Mouse (Mus musculus) bone marrow, adult 2 months (tissue): ENCODE measurements at regions not wholly inside any gene's neighbourhood (a gene's known extent, or its start where the extent isn't known, plus 50 kb on each side); places are given as distances from the start of the nearest gene placed in this dataset.

Experiments
- H3K27ac ChIP-seq: fragments of 200-500 bp; 2 replicates; pipeline ENCODE4 v1.5.1; 2012; ENCODE audit warnings: low read depth, mild to moderate bottlenecking, control low read depth, inconsistent platforms, low read length; ENCODE audit not compliant: control insufficient read depth, poor library complexity, insufficient read depth
- H3K4me1 ChIP-seq: fragments of 200-500 bp; 2 replicates; pipeline ENCODE4 v1.6.1; 2011; ENCODE audit warnings: low read length; ENCODE audit not compliant: control insufficient read depth, insufficient read depth
- H3K4me3 ChIP-seq: fragments of 200-500 bp; replicated peaks from 2 replicates; pipeline ENCODE3; 2011; ENCODE audit warnings: mild to moderate bottlenecking, low read depth, low read length, control low read depth; ENCODE audit not compliant: control insufficient read depth
- CTCF ChIP-seq: fragments of 200-500 bp; IDR thresholded peaks from 2 replicates; pipeline ENCODE4 v1.5.1; 2011; ENCODE audit warnings: low read length, control low read depth; ENCODE audit not compliant: control insufficient read depth, insufficient read depth
- POLR2A ChIP-seq: fragments of 200-500 bp; IDR thresholded peaks from 2 replicates; pipeline ENCODE4 v1.6.1; 2011; ENCODE audit warnings: low read depth, mild to moderate bottlenecking, control low read depth, low read length, borderline replicate concordance; ENCODE audit not compliant: control insufficient read depth
- WGBS: fragments of 180-500 bp; shearing (Covaris S2); methylation state at CpG from one replicate; pipeline ENCODE4 v1.1.7; 2018; 5-methylcytosine and 5-hydroxymethylcytosine counted together

DNA sequence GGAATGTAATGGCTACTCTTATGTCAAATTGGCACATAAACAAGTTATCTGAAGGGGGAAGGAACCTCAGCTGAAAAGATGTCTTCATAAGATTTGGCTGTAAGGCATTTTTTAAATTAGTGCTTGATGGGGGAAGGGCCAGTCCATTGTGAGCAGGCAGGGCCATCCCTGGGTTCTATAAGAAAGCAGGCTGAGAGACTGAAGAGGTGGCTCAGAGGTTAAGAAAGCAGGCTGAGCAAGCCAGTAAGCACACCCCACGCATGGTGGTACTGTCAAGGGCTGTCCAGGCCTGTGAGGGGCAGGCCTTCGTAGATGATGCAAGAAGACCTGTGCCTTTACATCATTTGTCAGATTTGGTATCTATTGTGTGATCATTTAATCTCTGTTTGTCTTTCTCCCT is 147.0 kb downstream of the Bod1 start:
- Histone ChIP-seq H3K4me3 (no peak overlapping the region), H3K27ac (no peak overlapping the region), H3K4me1 (no peaks in the 10 kb centered on the region)
- TF ChIP-seq POLR2A = no peak
- no peak for TF ChIP-seq CTCF
- 74% methylated on average over 2 of the region's 2 CpGs for WGBS

DNA sequence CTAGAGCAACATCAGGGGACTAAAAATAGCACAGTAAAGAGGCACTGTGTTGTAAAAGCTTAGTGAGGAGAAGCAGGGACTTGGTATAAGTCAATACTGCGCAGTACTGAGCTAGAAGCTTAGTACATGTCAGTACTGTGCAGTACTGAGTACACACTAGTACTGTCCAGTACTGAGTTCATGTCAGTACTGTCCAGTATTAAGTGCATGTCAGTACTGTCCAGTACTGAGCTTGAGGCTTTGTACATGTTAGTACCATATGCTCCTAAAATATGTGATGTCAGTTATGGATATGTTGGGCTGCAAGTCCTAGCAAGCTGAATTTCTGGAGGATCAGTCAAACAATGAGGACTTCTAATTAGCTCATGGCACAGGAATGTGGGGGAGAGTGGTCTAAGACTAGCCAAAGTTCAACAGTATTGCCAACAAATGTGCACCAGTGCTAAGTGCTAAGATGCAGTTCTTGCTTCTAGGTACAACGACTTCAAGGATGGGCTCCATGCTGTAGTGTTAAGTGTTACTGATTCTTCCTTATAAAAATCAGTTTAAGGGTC is 147.5 kb downstream of the Bod1 start:
- WGBS = 84% methylated on average over 2 of the region's 2 CpGs
- Histone ChIP-seq H3K4me1 (no peaks in the 10 kb centered on the region), H3K4me3 (no peak overlapping the region), H3K27ac (no peak overlapping the region)
- TF ChIP-seq CTCF = no peak
- no peak for TF ChIP-seq POLR2A

- H3K4me3 ChIP-seq = no peak overlapping the region
- H3K4me1 ChIP-seq = no peaks in the 10 kb centered on the region
- WGBS = 65% methylated on average over 2 of the region's 2 CpGs
- TF ChIP-seq CTCF (no peak), POLR2A (no peak)
- H3K27ac ChIP-seq = no peak overlapping the region
These were observed 149.6 kb downstream of the Bod1 start for GRCm38 (mm10) chr11:31522127-31522526.

DNA sequence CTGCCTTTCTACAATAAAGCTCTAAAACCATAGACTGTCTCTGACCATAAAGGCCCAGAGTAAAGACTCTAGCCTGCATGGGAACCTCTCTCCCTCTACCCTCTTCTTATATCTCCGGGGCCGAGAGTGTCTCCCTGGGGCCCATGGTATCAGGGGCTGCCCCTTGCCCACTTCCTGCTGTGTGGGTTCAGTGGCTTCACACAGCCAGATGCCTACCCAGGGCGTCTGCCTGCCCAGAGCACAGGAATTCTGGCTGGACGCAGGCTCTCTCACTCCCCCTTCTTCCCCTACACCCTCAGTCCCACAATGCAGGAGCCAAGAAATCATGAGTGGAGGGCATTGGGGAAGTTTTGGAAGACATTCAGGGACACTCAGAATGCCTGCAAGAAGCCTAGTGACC is 150.8 kb downstream of the Bod1 start:
- H3K4me3 ChIP-seq = no peak overlapping the region
- no peaks in the 10 kb centered on the region for H3K4me1 ChIP-seq
- 0% methylated on average over 4 of the region's 4 CpGs for WGBS
- TF ChIP-seq CTCF (no peak), POLR2A (no peak)
- H3K27ac ChIP-seq = no peak overlapping the region

DNA sequence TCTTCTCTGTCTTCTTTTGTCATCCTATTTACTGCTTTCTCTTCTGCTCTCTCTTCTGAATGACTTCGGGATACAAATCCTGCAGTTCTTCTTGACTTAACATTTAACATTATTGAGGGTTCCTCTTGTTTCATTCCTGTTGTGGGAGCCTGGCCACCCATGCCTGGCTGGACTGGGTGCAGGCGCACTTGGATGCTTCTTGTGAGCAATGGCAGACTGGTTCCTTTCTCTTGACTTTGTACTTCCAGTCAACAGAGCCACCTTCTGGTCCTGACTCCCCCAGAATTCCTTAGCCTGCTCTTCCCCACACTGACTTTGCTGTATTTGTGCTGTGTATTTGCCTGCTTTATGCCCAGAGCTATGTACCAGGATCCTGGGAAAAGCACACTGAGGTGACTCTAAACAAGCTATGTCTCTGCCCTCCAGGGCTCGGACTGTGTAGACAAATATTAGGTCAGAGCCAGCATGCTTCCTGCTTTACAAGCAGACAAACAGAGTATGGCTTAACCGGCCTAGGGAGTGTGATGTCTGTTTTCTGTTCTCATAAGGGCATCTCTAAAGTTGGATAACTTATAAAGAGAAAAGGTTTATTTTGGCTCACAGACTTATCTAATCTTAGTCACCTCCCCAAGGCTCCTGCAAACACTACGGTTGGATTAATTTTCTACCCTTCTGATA is 133.5 kb upstream of the Stc2 start:
- TF ChIP-seq POLR2A (no peak), CTCF (no peak)
- 75% methylated on average over 5 of the region's 5 CpGs for WGBS
- Histone ChIP-seq H3K27ac (no peak overlapping the region), H3K4me1 (no peaks in the 10 kb centered on the region), H3K4me3 (no peak overlapping the region)

- TF ChIP-seq POLR2A (no peak), CTCF (no peak)
- Histone ChIP-seq H3K4me1 (no peaks in the 10 kb centered on the region), H3K4me3 (no peak overlapping the region), H3K27ac (no peak overlapping the region)
- 16% methylated on average over 4 of the region's 4 CpGs for WGBS
These were observed 115.6 kb upstream of the Stc2 start for GRCm38 (mm10) chr11:31485429-31485828.

GRCm38 (mm10) chr11:31481057-31481340 is 111.1 kb upstream of the Stc2 start:
- Histone ChIP-seq H3K4me3 (no peak overlapping the region), H3K4me1 (no peaks in the 10 kb centered on the region), H3K27ac (no peak overlapping the region)
- TF ChIP-seq POLR2A = no peak
- no peak for TF ChIP-seq CTCF
- WGBS = 76% methylated on average over 1 of the region's 1 CpGs

DNA sequence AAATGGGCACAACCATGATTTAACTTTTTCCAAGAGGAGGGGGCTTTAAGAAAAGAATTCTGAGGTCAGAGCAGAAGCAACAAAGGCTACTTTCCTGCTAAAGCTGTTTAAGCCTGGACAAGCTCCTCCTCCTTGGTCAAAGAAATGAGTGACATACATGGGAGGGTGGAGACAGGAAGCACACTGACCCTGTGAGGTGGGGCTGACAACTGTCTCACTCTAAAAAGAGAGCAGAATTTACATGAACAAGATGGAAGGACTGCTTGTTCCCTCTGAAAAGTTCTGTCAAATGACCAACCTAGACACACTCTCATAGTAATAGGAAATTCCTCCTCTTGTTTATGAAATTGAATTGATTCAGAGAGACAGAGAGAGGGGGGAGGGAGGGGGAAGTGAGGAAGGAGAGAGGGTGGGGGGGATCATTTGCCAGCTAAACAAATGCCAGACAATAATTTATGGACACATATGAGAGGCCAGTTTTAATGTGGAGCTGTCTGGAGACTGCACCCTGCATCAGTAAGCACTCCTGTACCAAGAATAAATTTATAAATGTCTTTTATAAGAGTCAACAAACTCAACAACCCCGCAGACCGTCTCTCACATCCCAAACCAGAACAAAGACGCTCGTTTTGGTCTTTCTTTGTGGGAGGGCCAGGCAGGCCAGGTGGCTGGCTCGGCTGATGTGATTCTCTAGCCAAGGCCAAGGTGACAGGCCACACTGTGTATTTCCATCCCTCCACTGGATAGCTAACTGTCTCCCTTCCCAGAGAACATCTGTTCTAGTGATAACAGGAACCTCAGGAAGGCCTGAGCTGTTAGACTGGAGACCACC is 110.6 kb upstream of the Stc2 start:
- WGBS = 81% methylated on average over 5 of the region's 5 CpGs
- H3K4me1 ChIP-seq = no peaks in the 10 kb centered on the region
- H3K4me3 ChIP-seq = no peak overlapping the region
- H3K27ac ChIP-seq = no peak overlapping the region
- TF ChIP-seq POLR2A (no peak), CTCF (no peak)

DNA sequence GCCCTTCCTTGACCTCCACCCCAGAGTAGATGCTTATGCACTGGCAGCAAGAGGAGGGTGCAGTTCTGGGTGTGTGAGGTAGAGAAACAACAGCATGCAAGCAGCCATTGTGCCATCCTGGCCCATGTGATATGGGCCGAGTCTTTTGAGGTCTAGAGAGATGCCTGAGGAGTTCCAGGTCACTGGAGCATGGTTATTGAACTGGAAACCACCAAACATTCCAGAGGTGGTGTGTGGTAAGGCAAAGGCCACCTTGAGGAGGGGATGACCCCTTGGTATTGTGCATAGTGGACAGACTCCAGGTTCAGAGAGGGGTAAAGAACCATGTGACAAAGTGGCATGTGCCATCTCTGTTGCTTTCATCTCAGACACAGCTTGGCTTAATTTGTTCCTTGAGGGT is 107.9 kb upstream of the Stc2 start:
- no peaks in the 10 kb centered on the region for H3K4me1 ChIP-seq
- WGBS = 65% methylated on average over 1 of the region's 1 CpGs
- no peak overlapping the region for H3K4me3 ChIP-seq
- H3K27ac ChIP-seq = no peak overlapping the region
- TF ChIP-seq CTCF = no peak
- no peak for TF ChIP-seq POLR2A
